Mouse (Mus musculus) v-Abl transformed pro-B cells (cell line): ENCODE measurements around the gene F5.
"Not testable (repeated sequence)": the region's sequence is repeated elsewhere in the genome, so short reads cannot be mapped to it uniquely, and the experiment has no call there.

Source experiments
- in situ Hi-C, 2 experiments: fragments of 400-800 bp; cut with MboI; formaldehyde crosslinking; loops; one replicate each; pipeline ENCODE4 v1.15.1; 2025; ENCODE audit not compliant: unreplicated experiment in 2 of 2

The F5 gene

DNA sequence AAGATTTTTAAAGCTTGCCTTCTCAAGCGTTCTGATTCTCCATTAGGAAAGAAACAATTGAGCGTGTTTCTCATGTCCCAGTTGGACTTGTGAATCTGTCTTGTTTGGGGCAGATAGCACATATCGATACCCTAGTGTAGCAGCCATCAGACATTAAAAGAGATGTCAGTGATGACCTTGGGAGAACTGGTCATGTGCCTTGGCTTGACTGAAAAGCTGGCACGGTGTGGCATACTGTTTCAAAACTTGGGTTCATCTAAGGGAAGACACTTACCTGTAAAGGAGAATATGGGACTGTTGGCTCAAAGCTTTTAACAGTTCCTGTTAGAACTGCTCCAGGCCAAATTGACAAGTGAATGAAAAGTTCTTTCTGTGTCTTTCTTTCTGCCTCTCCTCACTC, 68.6 kb downstream of the F5 start:
- in situ Hi-C loops: no loop called here

DNA sequence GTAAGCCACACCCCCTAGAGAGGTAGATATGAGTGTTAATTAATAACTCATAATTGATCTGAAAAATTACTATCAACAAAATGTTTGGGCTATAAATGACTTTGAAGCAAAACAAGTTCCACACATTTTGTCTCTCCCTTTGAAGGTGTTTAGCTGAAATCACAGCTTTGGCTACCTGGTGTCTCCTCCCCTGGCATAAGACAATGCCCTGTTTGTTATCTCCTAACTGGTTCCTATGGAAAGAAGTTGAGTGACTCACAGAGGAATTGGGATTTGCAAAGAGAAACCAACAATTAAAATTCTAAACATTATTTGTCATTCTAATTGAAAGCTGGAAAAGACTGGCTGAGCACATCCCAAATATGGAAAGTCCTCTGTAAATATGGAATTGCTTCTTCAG, 71.5 kb downstream of the F5 start:
- in situ Hi-C loops: no loop called here

DNA sequence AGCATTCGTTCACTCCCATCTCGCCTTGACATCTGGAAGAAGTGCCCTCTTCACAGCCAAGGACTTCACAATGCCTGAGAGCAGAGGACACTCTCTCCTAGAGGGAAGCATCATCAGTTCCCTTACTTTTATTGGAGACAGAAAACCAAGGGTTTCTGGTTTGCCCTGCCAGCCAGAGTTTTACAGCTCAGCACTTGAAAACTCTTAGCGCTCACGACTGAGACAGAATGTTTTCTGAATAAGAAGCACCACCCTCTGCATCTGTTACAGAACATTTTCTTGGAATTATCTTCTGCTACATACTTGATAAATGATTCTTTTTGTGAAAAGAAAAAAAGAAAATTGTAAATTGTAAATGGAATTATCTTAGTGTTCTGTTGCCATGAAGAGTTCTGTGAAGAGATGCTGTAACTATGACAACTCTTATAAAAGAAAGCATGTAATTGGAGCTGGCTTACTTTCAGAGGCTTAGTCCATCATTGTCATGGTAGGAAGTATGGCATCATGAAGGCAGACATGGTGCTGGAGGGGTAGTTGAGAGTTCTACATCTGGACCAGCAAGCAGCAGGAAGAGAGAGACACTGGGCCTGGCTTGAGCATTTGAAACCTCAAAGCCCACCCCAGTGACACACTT, 80.4 kb downstream of the F5 start:
- in situ Hi-C loops: not testable (repeated sequence)

DNA sequence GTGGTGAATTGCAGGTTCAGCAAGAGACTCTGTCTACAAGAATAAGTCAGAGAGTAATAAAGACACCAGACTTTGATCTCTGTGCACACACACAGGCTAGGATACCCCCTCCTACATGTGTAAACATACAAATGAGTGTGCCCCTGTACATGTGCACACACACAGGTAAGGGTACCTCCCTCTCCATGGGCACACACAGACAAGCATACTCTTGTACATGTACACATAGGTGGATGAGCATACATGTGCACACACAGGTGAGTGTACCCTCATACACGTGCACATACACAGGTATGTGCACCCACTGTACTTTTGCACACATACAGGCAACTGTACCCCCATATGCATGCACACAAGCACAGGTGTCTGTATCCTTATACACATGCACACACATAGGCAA, 81.8 kb downstream of the F5 start:
- in situ Hi-C loops: no loop called here

DNA sequence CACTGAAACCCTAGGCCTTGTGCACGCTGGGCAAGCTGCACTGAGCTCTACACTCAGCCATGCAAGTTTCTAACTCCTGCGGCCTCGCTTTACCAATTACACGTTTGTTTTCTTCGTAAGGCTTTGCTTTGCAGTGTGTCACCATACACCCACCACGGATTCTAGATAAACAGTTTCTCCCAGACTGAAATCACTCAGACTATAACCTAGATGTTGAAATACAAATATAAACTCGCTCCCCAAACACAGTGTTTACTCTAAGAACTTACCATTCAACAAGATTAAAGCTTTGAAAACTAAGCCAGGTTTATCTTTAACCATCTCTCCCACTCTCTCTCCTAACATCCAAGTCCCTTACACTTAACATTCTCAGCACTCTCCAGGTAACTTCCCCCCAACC, 83.4 kb downstream of the F5 start:
- in situ Hi-C loops: no loop called here

DNA sequence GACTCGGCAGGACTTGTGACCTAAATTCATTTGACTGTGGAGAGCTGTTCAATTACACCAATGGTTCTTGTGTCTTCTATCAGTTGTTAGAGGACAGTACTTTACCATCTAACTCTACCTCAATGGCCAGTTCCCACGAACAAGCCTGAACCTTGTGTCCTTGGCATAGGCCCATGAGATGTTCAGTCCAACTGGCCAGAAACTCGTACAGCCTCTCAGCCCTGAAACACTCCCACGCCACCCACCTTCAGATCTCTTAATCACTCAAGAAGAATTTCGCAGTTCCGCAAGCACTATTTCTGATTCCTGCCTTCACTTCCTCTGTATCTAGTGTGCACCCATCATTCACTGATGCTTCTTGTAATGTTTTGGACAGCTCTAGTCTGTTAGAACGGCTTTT, 84.4 kb downstream of the F5 start:
- in situ Hi-C loops: no loop called here

DNA sequence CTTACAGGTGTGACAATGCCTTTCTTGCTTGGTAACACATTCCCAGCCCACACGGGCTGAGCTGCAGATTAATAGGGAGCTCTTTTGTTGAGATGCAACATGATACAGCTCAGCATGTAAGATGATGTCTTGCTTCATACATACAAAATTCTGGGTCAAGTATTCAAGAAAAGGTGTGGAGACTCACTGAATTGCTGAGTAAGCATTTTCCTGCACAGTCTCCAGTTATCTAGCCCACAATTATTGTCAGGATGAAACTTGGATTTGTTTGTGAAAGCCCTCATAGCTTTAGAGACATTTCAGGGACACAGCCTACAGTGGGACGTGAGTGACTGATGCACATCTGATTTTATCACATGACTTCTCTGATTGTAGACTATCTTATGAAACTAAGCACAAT, 89.9 kb downstream of the F5 start:
- in situ Hi-C loops: no loop called here

DNA sequence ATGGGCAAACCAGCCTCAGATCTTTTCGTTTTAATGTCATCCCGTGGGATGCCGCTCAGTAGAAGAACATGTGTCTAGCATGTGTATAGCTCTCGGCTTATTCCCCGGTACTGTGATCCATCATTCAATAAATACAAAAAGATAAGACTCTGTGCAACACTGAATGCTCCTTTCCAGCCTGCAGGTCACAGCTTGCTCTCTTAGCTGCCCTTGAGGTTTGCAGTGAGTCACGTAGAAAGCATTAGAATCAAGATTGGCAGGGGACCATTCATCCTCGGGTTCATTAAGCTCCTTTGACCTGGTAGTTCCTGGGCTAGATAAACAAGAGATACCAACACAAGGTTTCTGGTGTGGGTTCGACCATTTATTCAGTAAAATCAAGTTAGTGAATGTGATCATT, 91.2 kb downstream of the F5 start:
- in situ Hi-C loops: no loop called here

DNA sequence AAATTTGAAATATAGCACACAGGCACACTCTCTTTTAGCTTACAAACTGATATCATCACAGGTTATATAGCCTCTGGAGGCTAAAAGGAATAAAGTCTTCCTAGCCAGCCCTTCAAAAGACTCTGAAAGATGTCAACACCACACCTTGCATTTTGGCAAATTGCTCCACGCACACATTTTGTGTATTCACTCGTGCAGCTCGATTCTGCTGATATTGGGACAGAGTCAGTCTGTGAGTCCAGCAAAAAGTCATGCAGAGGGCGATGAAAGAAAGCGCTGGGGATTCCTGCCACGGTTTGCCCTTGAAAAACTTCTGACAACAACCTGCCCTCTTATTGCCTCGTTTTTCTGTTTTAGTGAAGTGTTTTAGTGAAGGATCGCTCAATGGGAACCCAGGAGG, 95.8 kb downstream of the F5 start:
- in situ Hi-C loops: no loop called here

DNA sequence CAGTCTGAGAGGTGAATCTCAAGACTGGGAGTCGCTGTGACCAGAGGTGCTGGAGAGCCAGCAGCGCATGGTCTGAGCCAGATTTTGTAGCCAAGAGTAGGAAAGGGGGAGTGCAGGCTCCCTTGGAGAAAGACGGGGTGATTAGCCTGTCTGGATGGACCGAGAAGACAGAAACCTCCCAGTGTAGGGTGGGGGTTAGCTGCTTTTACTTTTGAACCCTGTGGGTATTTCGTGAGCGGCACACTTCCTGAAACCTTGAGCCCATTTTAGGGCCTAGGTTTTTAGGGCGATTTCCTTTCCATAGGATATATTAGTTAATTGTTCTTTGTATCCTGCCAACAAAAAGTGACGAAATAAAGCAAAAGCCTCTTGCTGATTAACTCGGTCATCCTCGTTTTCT, 96.3 kb downstream of the F5 start:
- in situ Hi-C loops: no loop called here

DNA sequence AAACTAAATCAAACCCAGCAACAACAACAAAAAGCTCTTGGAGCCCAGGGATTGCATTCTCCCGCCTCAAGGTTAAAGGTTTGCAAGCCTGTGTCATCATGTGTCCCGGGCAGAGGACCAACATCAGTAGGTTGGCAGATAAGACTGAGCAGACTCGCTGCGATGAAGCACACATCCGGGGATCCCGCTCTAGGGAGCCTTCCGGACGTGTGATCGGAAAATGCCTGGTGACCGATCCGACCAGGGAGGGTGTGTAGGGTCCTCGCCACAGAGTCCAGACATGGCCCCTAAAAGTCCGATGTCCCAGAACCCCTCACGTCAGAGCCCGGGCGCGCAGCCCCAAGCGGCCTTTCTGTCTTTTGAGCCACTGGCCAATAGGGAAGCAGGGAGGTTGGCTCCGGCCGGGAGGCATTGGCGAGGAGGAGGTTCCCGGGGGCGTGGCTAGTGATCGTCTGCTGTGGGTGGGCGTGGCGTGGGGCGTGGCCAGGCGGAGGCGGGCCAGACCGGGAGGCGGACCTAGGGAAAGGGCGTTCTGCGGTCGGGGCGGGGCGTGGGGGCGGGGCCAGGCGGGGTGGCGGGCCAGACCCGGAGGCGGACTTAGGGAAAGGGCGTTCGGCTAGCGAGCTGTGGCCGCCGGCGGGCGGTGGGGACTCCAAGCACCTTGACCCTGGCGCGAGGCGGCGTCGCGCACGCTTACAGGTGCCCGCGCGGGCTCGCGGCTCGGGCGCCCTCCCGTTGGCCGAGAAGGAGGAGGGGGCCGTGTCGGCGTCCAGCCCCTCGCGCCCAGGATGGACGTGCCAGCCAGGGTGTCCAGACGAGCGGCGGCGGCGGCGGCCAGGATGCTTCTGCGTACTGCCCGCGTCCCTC, 97.1 kb downstream of the F5 start, which contains the start of gene Slc19a2:
Gene Slc19a2 (plus strand): TSS at position 582 of the 867 bp plus-strand sequence.
- in situ Hi-C loops: no loop called here

DNA sequence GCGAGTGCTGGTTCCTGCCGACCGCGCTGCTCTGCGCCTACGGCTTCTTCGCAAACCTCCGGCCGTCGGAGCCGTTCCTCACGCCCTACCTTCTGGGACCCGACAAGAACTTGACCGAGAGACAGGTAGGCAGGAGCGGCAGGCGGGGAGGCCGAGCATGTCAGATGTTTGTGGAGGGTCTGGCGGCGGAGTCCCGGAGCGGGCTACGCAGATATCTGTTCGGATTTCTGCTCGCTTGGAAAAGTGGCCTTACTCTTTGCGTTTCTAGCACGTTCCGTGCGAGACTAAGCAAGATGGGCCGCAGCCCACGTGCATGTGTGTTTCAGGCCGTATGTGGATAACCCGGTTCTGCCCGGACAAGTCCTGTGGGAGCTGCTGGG, 97.7 kb downstream of the F5 start:
- in situ Hi-C loops: no loop called here

DNA sequence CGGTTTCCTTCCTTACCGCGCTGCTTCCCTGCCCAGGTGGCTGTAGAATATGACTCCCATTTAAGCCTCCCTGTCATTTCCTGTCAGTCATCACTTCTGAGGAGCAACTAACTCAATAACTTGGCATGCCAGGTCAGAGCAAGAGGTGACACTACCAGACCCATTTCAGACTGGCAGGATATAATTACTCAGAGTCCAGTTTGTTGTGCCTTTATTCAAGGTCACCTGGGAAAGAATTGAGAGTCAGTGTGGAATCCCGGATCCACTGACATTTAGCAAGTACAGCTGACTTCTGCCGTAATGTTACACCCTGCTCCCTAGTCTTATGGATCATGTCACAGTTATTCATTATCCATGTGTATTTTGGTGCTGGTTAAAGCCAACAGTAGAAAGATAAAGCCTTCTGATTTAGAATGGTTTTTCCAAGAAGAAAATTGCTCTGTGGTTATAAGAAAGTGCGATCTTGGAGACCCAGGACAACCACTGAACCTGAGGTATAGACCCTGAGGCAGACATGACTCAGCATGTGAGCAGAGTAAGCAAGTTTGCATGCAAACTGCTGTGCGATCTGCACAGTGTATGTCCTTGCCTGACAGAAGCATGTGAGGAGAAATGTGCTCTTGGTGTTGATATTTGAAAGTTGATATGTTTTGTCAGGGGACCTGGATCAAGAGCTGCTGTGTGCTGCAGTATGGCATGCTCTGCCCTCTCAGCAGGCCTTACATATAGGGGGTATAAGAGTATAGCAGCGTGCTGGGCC, 98.9 kb downstream of the F5 start:
- in situ Hi-C loops: no loop called here

DNA sequence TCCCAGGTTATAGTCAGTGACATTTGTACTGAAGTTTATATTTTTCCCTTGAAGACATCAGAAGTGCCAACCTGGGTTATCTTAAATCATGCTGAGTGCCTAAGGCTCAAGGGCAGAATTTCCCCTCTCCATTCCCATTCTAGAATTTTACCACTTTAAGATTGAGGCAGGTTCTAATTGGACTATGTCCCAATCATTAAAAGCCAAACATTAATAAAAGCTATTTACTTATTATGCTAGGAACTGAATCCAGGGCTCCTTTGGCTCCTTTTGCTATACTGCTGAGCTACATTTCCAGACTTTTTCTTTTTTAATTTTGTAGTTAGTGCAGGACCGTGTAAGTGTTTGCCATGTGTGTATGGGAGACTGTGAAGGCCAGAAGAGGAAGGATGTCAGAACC, 99.8 kb downstream of the F5 start:
- in situ Hi-C loops: no loop called here

DNA sequence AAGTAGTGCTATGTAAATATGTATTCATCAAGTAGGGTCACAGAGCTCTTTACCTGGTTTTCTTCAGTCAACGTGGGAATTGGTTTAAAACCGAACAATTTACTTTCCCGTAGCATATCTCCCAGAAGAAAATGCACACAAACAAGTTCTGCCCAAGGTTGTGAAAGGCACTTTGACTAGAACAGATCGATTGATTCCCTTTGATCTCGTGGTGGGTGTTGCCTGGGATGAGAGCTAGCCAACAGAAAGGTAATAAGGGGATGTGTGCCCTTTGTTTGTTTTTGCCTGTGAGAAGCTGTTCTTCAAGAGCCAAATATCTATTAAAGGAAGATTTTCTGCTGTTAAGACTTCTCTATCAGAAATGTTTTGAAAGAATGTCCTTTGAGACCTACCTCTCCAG, 100.9 kb downstream of the F5 start:
- in situ Hi-C loops: no loop called here

DNA sequence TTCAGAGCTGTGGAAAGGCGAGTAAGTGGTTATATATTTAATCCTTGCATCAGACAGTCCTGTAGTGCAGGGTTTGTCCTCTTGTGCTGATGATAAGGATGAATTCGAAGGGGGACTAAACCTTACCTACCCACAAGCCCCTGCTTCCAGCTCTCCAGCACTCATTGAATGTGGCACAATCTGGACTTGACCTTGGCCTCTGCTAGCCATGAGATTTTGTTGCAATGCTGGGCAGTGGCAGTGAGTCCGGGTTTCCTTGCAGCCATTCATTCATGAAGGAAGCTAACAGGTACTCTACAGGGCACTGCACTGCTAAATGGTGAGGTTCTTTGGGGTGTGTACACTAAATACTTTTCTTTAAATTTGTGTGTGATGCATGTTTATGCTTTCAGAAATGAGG, 103.2 kb downstream of the F5 start:
- in situ Hi-C loops: no loop called here

DNA sequence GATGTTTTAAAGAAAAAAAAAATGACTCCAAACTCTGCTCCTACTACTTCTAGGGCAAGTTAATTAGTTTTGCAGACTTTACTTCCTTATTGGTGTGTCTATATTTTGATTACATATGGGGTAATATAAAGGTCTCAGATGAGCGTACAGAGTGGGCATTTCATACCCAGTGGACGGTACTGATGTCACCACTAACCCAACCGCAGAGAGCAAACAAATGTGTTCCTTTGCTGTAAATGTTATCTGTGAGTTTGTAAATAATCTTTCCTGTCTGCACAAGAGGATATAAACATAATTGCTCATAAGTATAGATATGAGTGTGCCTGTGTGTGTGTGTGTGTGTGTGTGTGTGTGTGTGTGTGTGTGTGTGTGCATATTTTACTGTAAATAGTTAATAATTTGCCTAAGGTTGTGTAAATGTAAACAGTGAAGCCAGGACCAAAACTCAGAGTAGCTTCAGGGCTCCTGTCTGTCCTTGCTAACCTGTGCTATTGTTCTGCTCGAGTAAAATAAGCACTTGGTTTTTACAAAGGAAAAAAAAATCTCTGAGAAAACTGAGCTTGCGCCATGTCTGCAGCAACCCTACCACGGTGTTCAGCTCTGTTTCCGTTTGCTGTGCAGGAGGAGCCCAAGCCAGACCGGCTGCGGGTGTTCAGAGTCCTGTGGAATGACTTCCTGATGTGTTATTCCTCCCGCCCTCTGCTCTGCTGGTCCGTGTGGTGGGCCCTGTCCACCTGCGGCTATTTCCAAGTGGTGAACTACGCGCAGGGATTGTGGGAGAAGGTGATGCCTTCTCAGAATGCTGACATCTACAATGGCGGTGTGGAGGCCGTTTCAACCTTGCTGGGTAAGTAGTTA, 108.8 kb downstream of the F5 start:
- in situ Hi-C loops: no loop called here

DNA sequence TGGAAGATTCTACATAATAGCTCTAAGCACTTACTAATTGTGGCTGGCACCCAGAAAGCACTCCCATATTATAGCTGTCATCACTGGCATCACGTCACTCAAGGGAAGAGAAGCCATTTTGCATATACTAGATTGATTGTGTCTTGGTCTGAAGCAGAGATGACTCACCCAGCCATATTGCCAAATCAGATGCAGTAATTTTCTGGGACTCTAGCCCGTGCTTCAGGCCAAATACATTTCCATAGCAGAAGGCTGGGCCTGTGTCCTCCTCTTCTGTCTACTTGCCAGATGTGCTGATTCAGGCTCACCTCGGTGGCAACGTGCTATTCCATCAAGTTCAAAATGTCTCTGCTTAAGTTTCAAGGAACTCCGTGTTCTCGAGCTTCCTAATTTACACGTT, 109.9 kb downstream of the F5 start:
- in situ Hi-C loops: no loop called here
